Mouse (Mus musculus): ENCODE results near the gene Polm.

Gene Polm

GRCm38 (mm10) chr11:5804174-5804573, 33.6 kb downstream of the Polm start:
- in situ Hi-C loops (cut with MboI, MseI) = no loop called here

DNA sequence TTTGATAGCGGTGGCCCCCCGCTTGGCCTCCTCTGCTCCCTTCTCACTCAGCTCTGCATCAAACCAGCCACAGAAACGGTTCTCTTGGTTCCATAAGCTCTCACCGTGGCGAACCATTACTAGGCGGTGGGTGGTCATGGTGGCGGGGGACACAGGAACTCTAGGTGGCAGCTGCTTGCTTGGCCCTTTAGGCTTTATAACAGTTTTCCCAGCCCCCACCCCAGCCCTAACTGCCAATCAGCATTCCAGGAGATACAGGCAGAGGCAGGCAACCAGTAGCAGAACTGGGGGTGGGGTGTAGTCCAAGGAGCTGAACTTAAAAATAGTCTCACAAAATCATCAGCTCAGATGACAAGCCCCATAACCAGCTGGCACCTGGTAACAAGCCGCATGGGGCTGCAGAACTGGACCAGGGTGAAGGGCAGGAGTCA, 34.2 kb downstream of the Polm start, which contains the start of gene Pgam2:
TSS of gene Pgam2 (minus strand) at position 183 of the 431 bp plus-strand sequence.
- in situ Hi-C loops (cut with MboI, MseI) = no loop called here

GRCm38 (mm10) chr11:5802457-5803217, 35.2 kb downstream of the Polm start:
- in situ Hi-C loops (cut with MboI, MseI) = no loop called here

DNA sequence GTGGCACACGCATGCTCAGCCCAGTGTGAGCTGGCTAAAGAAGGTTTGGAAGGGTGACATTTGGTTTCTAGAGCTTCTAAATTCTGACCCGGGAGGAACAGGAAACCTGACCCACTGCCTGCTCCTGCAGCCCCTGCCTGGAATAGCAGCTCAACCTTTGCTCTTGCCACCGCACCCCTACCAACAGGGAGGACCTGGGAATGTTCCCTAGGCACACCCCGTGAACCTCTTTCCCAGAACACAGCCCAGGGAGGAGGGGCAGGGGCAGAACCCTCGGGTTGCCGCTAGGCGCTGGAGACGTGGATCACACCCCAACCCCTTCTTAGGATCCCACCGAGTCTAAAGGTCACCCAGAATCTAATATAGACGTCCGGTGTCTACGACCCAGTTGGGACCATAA, 35.8 kb downstream of the Polm start:
- in situ Hi-C loops (cut with MboI, MseI) = no loop called here

GRCm38 (mm10) chr11:5801511-5801910, 36.3 kb downstream of the Polm start:
- in situ Hi-C loops (cut with MboI, MseI) = no loop called here

- in situ Hi-C loops (cut with MboI, MseI) = loop anchor here (5.0 kb wide), 1 partner anchor 72 kb away; no protein-coding TSS in a partner anchor
Observed at GRCm38 (mm10) chr11:5799621-5800490, 38.0 kb downstream of the Polm start.

- in situ Hi-C loops (cut with MboI, MseI) = loop anchor here (5.0 kb wide), 1 partner anchor 74 kb away; no protein-coding TSS in a partner anchor
Observed at GRCm38 (mm10) chr11:5797928-5798327, 39.9 kb downstream of the Polm start.

DNA sequence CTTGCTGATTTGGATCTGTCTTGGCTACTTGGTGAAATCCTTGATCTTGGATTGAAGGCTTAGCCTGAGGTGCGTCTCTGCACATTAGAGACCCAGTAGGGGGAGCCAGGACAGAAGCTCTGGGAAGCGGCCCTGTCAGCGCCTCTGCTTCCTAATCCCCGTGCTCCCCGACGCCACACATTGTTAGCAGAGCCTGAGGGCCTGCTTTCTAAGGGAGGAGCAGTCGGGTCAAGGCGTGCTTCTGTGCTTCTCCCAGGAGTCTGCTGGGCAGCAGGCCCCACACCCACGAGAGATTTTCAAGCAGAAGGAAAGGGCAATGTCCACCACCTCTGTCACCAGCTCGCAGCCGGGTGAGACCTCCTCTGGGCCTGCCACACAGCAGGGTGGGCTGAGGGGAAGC, 40.4 kb downstream of the Polm start:
- in situ Hi-C loops (cut with MboI, MseI) = loop anchor here (5.0 kb wide), 1 partner anchor 75 kb away; no protein-coding TSS in a partner anchor

GRCm38 (mm10) chr11:5796939-5797338, 40.9 kb downstream of the Polm start:
- in situ Hi-C loops (cut with MboI, MseI) = loop anchor here (5.0 kb wide), 1 partner anchor 75 kb away; no protein-coding TSS in a partner anchor

GRCm38 (mm10) chr11:5795706-5796105, 42.1 kb downstream of the Polm start:
- in situ Hi-C loops (cut with MboI, MseI) = loop anchor here (5.0 kb wide), 1 partner anchor 77 kb away; no protein-coding TSS in a partner anchor

DNA sequence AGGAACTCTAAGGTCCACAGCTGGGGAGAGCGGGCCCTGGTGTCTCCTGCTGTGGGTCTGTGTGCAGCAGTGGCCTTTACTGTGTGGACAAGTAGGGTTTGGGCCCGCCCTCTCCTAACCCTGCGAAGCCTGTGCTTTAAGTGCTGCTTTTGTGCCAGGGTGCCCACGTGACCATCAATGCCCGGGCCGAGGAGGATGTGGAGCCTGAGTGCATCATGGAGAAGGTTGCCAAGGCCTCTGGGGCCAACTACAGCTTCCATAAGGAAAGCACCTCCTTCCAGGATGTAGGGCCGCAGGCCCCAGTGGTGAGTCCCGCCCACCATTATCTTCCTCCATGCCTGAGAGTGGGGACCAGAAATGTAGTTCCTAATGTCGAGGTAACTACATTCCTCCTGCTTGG, 42.5 kb downstream of the Polm start:
- in situ Hi-C loops (cut with MboI, MseI) = loop anchor here (5.0 kb wide), 1 partner anchor 77 kb away; no protein-coding TSS in a partner anchor

GRCm38 (mm10) chr11:5790431-5790830, 47.4 kb downstream of the Polm start:
- in situ Hi-C loops (cut with MboI, MseI) = no loop called here

- in situ Hi-C loops (cut with MboI, MseI) = loop anchor here (5.0 kb wide), 1 partner anchor 37 kb away; no protein-coding TSS in a partner anchor
Observed at GRCm38 (mm10) chr11:5789754-5790333, 48.0 kb downstream of the Polm start.

GRCm38 (mm10) chr11:5789071-5789753, 48.6 kb downstream of the Polm start:
- in situ Hi-C loops (cut with MboI, MseI) = loop anchor here (5.0 kb wide), 1 partner anchor 38 kb away; no protein-coding TSS in a partner anchor

DNA sequence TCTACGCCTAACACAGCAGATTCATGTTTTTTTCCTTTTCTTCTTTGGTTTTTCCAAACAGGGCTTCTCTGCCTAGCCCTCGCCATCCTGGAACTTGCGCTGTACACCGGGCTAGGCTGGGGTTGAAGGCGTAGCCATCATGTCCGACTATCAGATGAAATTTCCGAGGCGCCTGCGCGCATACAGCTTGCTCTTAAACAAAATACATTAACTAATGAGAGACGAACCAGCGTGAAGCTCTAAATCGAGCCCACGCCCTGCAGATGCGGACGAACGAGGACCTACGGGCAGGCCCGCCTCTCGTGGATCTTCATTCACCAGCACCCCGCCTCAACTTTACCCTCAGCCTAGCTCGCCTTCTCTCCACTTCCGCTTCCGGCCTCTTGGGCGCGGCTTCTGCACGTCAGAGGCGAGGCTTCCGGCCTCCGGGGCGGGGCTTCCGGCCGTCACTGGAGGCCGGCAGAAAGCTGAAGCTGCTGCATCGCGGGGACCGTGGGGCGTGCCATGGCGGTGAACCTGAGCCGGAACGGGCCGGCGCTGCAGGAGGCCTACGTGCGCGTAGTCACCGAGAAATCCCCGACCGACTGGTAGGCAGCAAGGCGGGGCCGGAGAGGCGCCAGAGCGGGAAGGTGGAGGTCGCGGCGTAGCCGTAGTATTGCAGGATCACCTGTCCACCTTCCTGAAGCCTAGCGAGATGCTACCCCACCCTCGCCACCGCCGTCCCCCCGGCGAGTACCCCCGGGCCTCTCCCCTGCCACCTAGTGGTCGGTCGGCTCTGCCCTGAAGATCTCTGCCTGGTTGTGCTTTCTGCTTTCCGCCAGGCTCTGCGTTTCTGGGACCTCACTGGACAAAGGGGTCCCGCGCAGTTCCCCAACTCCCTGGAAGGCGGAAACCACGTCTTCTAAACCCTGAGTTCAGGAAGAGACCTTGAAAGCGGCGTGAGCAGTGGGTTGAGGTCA, 49.5 kb downstream of the Polm start, which contains the start of gene Dbnl:
TSS of gene Dbnl (plus strand) at position 433 of the 959 bp plus-strand sequence.
- in situ Hi-C loops (cut with MboI, MseI) = loop anchor here (5.0 kb wide), 1 partner anchor 39 kb away; no protein-coding TSS in a partner anchor

DNA sequence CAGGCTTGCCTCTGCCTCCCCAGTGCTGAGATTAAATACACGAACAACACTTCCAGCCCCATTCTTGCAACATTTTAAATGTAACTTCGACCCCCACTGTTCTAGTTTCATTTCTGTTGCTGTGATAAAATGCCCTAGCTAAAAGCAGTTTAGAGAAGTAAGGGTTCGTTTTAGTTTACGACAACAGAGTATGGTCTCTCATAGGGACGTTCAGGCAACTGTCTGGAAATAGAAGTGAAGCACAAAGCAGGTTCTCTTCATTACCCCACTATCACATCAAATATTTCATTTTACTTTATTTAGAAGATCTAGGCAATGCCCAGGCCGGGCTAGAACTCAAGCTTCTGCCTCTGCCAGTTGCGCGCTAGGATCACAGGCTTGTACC, 50.2 kb downstream of the Polm start:
- in situ Hi-C loops (cut with MboI, MseI) = loop anchor here (5.0 kb wide), 1 partner anchor 40 kb away; no protein-coding TSS in a partner anchor

DNA sequence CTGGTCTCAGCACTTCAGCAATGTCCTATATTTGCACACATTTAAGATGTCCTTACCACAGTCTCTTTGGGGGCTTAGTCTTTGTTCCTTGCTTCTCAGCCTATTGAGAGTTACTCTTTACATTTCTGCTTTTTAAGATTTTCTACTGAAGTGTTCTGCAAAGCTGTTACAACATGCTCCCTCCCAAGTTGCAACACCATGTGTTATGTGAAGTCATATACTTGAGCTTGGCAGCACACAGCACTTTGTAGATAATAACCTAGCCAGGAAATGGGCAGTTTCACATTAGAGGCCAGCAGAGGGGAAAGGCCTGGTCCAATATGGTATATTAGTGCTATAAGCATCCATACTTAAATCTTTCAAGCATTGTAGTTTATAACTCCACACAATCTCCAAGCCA, 52.1 kb downstream of the Polm start:
- in situ Hi-C loops (cut with MboI, MseI) = loop anchor here (5.0 kb wide), 1 partner anchor 42 kb away; no protein-coding TSS in a partner anchor

- in situ Hi-C loops (cut with MboI, MseI) = no loop called here
Observed at GRCm38 (mm10) chr11:5782199-5782944, 55.4 kb downstream of the Polm start.

DNA sequence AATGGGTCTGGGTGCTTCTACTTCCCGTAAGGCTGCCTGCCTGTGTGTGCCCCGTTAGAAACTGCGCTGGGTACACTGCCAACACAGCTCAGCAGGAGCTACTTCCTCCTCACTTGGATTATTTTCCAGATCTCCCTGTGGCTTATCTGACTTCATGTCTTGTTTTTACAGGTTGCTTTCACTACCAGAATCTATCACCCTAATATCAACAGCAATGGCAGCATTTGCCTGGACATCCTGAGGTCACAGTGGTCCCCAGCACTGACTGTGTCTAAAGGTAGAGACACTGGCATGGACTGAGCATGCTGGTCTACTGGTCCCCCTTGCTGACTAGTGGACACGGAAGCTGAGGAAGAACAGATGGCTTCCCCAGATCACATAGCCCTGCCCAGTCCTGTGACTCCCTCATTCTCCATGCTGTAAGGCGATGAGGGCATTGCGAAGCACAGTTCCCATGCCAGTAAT, 57.7 kb downstream of the Polm start:
- in situ Hi-C loops (cut with MboI, MseI) = no loop called here

Measured in regulatory T cell (primary cell).